Mouse (Mus musculus) liver, embryonic 11.5 days (tissue): ENCODE results near the gene Dscam. TPM values are rescaled to one million over a fixed set of nuclear protein-coding genes. Genes with fewer than 3 reads are reported as not detected.

Experiments used
- ATAC-seq: fragments of 200-750 bp; cut with Nextera tagmentation; replicated peaks from 2 replicates; pipeline ENCODE4 v1.8.0; 2017; ENCODE audit warnings: moderate number of reproducible peaks, mild to moderate bottlenecking, moderate TSS enrichment, moderate library complexity; ENCODE audit not compliant: low FRiP score
- DNase-seq: peaks from one replicate; pipeline ENCODE4 v3.0.0-alpha.2; 2017; ENCODE audit warnings: low spot score
- H3K27ac ChIP-seq: fragments of 300-500 bp; sonication (generic); 2 replicates; pipeline ENCODE4 v1.5.1; 2014; ENCODE audit warnings: mild to moderate bottlenecking, low read depth, low read length, control low read depth
- H3K27me3 ChIP-seq: fragments of 300-500 bp; sonication (generic); replicated peaks from 2 replicates; pipeline ENCODE4 v1.6.1; 2014; ENCODE audit warnings: low read length, mixed read lengths; ENCODE audit not compliant: control insufficient read depth, insufficient read depth
- H3K36me3 ChIP-seq: fragments of 300-500 bp; sonication (generic); 2 replicates; pipeline ENCODE4 v1.6.1; 2014; ENCODE audit warnings: mild to moderate bottlenecking, low read length, moderate library complexity, mixed read lengths; ENCODE audit not compliant: control insufficient read depth, insufficient read depth
- H3K4me1 ChIP-seq: fragments of 300-500 bp; sonication (generic); replicated peaks from 2 replicates; pipeline ENCODE4 v1.6.1; 2014; ENCODE audit warnings: low read length, mixed read lengths; ENCODE audit not compliant: control insufficient read depth, insufficient read depth
- H3K4me2 ChIP-seq: fragments of 300-500 bp; sonication (generic); 2 replicates; pipeline ENCODE4 v1.6.1; 2014; ENCODE audit warnings: mild to moderate bottlenecking, control low read depth, moderate library complexity
- H3K4me3 ChIP-seq: fragments of 300-500 bp; sonication (generic); 2 replicates; pipeline ENCODE4 v1.5.1; 2014; ENCODE audit warnings: low read depth, low read length, control low read depth
- H3K9ac ChIP-seq: fragments of 300-500 bp; sonication (generic); 2 replicates; pipeline ENCODE4 v1.6.1; 2014; ENCODE audit warnings: low read depth, low read length, control low read depth
- H3K9me3 ChIP-seq: fragments of 300-500 bp; sonication (generic); 2 replicates; pipeline ENCODE4 v1.6.1; 2016; ENCODE audit warnings: low read length, inconsistent platforms, mixed read lengths; ENCODE audit not compliant: control insufficient read depth
- WGBS: fragments of 180-500 bp; shearing (Covaris S2); extraction: QIAGEN DNeasy Blood & Tissue Kit; methylation state at CpG from one replicate; pipeline ENCODE4 v1.1.7; 2014; 5-methylcytosine and 5-hydroxymethylcytosine counted together
- polyA plus RNA-seq: library from polyadenylated mRNA; unstranded; fragments of >200 nt; fragmentation: Nextera tagmentation; extraction: Ambion mirVana; gene quantifications from 2 replicates; pipeline ENCODE4 v1.2.1, GENCODE M21; 2014

Gene Dscam
- polyA plus RNA-seq, 1 experiment from 2014 or later: 0.04 TPM

GRCm38 (mm10) chr16:97190604-97191003 is 20.1 kb upstream of the Dscam start:
- H3K4me1 ChIP-seq: no peaks in the 10 kb centered on the region
- 76% methylated on average over 1 of the region's 1 CpGs for WGBS
- H3K4me2 ChIP-seq: no peak overlapping the region
- H3K36me3 ChIP-seq: no peaks in the 10 kb centered on the region
- H3K9ac ChIP-seq: no peak overlapping the region
- ATAC-seq (no peak), DNase-seq (no peak)
- H3K27me3 ChIP-seq: no peaks in the 10 kb centered on the region
- no peak overlapping the region for H3K27ac ChIP-seq
- H3K9me3 ChIP-seq: no peaks in the 10 kb centered on the region
- H3K4me3 ChIP-seq: no peak overlapping the region

DNA sequence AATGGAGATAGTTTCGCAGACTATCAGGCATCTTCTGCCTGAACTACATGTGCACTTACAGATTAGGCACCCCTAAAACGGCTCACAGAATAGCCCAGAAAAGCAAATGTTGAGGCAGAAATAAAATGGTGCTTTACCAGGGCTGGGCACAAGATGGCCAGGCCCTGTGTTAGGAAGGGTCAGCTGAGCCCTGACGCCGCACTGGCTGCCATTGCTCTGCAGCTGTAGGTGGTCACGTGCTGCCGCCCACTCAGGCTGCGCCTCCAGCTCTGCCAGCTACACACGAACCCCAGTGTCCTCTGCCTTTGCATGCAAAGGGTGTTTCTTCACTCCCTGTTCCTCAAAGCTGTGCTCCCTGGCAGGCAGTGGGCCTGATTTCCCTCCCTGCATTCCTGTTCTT is 948 bp upstream of the Dscam start:
- no peaks in the 10 kb centered on the region for H3K9me3 ChIP-seq
- H3K4me1 ChIP-seq: no peaks in the 10 kb centered on the region
- WGBS: 48% methylated on average over 8 of the region's 8 CpGs
- DNase-seq: no peak
- H3K9ac ChIP-seq: no peak overlapping the region
- H3K4me2 ChIP-seq: no peak overlapping the region
- no peak for ATAC-seq
- H3K36me3 ChIP-seq: no peaks in the 10 kb centered on the region
- peaks cover 54% of the 10 kb centered on the region for H3K27me3 ChIP-seq
- no peak overlapping the region for H3K27ac ChIP-seq
- H3K4me3 ChIP-seq: no peak overlapping the region

DNA sequence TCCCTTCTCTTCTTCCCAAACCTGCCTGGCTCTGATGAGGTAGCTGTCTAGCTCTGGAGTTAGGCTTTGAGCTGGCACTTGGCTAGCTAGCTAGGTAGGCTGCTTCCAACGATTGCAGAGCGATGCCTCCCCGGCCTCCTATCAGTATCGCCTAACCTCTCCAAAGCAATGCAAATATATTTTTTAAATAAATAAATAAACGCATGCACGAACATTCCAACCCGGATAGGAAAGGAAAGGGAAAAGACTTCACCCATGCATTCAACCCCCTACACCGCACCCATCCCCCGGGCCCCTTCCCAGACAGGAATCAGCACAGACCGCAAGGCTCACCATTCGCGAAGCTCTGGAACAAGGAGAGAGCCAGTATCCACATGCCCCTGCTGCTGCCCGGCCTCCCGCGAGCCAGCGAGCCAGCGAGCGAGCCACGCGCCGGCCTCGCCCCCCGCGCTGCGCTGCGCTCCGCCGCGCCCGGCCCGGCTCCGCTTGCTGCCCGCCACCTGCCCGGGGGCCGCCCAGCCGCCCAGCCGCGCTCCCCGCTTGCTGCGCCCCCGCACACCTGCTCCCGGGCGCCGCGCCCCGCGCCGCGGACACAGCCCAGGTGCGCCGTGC is 545 bp downstream of the Dscam start:
- no peak for ATAC-seq
- Histone ChIP-seq H3K9me3 (no peaks in the 10 kb centered on the region), H3K36me3 (no peaks in the 10 kb centered on the region), H3K4me2 (peak overlapping the region; percentile 63), H3K27me3 (peaks cover 65% of the 10 kb centered on the region), H3K9ac (no peak overlapping the region), H3K4me1 (no peaks in the 10 kb centered on the region), H3K4me3 (peak overlapping the region; percentile 53), H3K27ac (no peak overlapping the region)
- DNase-seq: peak; percentile 39
- 2% methylated on average over 50 of the region's 51 CpGs for WGBS

- H3K27me3 ChIP-seq: peaks cover 68% of the 10 kb centered on the region
- H3K9ac ChIP-seq: no peak overlapping the region
- no peak overlapping the region for H3K27ac ChIP-seq
- H3K9me3 ChIP-seq: no peaks in the 10 kb centered on the region
- H3K36me3 ChIP-seq: no peaks in the 10 kb centered on the region
- H3K4me2 ChIP-seq: no peak overlapping the region
- DNase-seq (no peak), ATAC-seq (no peak)
- 50% methylated on average over 3 of the region's 3 CpGs for WGBS
- H3K4me3 ChIP-seq: no peak overlapping the region
- H3K4me1 ChIP-seq: no peaks in the 10 kb centered on the region
Measured at GRCm38 (mm10) chr16:97168614-97169013, 1.9 kb downstream of the Dscam start.

DNA sequence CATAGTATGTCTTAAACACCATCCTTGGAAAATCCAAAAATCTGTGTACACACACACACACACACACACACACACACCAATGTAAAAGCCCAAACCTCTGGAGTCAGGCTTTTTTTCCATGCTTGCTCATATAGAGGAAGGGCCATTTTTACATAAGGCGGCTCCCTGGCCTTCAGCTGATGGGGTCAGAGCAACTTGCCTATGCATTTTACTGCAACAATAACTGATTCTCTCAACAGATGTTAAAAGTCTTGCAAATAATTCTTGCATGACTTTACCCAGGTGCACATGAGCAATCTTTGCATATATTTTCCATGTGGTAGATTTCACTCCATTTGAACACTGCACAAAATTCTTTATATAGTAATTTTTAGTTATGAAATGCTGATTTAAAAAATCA is 2.5 kb downstream of the Dscam start:
- no peak overlapping the region for H3K9ac ChIP-seq
- no peaks in the 10 kb centered on the region for H3K4me1 ChIP-seq
- DNase-seq (no peak), ATAC-seq (no peak)
- no peaks in the 10 kb centered on the region for H3K9me3 ChIP-seq
- no peaks in the 10 kb centered on the region for H3K36me3 ChIP-seq
- peaks cover 66% of the 10 kb centered on the region for H3K27me3 ChIP-seq
- H3K4me3 ChIP-seq: no peak overlapping the region
- H3K27ac ChIP-seq: no peak overlapping the region
- WGBS: 80% methylated on average over 1 of the region's 1 CpGs
- H3K4me2 ChIP-seq: no peak overlapping the region

DNA sequence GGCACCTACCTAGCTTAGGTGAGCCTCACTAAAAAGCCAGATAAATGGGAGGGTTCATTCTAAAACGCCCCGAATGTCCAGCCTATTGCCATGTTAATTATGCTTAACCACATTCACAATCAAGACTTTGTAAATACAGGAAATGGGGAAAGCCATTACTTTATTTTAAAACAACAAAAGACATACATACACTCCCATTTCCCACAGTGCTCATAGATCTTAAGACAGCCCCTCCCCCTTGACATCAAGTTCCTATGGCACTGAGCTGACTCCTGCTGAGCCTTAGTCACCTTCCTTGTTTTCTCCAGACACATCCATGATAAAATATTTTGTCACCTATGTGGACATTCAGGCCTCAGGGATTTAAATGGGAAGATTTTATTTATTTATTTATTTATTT is 4.4 kb downstream of the Dscam start:
- H3K9ac ChIP-seq: no peak overlapping the region
- no peaks in the 10 kb centered on the region for H3K9me3 ChIP-seq
- peaks cover 50% of the 10 kb centered on the region for H3K27me3 ChIP-seq
- no peaks in the 10 kb centered on the region for H3K4me1 ChIP-seq
- 51% methylated on average over 2 of the region's 2 CpGs for WGBS
- no peak overlapping the region for H3K27ac ChIP-seq
- ATAC-seq: no peak
- H3K4me2 ChIP-seq: peak overlapping the region; percentile 65; the same call in 1 of the 2 replicates
- H3K4me3 ChIP-seq: no peak overlapping the region
- no peak for DNase-seq
- H3K36me3 ChIP-seq: no peaks in the 10 kb centered on the region

GRCm38 (mm10) chr16:97165444-97166121 is 5.0 kb downstream of the Dscam start:
- no peak overlapping the region for H3K27ac ChIP-seq
- ATAC-seq (peak; percentile 53), DNase-seq (peak; percentile 33)
- peaks cover 44% of the 10 kb centered on the region for H3K27me3 ChIP-seq
- H3K9ac ChIP-seq: no peak overlapping the region
- H3K4me1 ChIP-seq: no peaks in the 10 kb centered on the region
- H3K9me3 ChIP-seq: no peaks in the 10 kb centered on the region
- peak overlapping the region; percentile 65 for H3K4me2 ChIP-seq
- peak overlapping the region; percentile 26 for H3K4me3 ChIP-seq
- H3K36me3 ChIP-seq: no peaks in the 10 kb centered on the region
- 5% methylated on average over 21 of the region's 21 CpGs for WGBS

GRCm38 (mm10) chr16:97158279-97158678 is 12.3 kb downstream of the Dscam start:
- no peaks in the 10 kb centered on the region for H3K4me1 ChIP-seq
- ATAC-seq (no peak), DNase-seq (no peak)
- no peak overlapping the region for H3K9ac ChIP-seq
- H3K27me3 ChIP-seq: no peaks in the 10 kb centered on the region
- H3K27ac ChIP-seq: no peak overlapping the region
- no peaks in the 10 kb centered on the region for H3K36me3 ChIP-seq
- WGBS: 73% methylated on average over 4 of the region's 4 CpGs
- no peak overlapping the region for H3K4me3 ChIP-seq
- H3K9me3 ChIP-seq: no peaks in the 10 kb centered on the region
- H3K4me2 ChIP-seq: no peak overlapping the region
